Mouse (Mus musculus): ENCODE measurements around the gene Tmtc2. TPM values are rescaled to one million over a fixed set of nuclear protein-coding genes. Genes with fewer than 3 reads are reported as not detected.

Gene Tmtc2
- total RNA-seq, 2 experiments from 2014 or later, result 11.8 to 13.1 TPM

DNA sequence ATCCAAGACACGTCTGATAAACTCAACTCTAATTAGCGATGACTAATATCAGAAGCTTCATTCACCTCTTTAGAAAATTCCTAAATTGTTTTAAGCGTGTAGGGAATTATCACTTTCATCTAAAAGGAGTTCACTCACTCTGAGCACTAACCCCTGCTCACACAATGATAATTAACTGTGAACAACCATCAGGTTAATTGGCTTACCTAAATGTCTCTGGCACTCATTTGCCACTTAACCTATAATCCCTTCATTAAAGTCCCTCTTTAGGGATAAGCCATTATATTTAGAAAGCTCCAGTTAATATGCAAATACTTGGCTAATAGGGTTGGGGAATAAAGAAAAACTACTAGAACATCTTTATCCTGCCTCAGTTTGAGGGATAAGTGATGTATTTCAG is 151.1 kb downstream of the Tmtc2 start:
- DNase-seq (ENCODE audit: low spot score in 2 of 2), result no peak

DNA sequence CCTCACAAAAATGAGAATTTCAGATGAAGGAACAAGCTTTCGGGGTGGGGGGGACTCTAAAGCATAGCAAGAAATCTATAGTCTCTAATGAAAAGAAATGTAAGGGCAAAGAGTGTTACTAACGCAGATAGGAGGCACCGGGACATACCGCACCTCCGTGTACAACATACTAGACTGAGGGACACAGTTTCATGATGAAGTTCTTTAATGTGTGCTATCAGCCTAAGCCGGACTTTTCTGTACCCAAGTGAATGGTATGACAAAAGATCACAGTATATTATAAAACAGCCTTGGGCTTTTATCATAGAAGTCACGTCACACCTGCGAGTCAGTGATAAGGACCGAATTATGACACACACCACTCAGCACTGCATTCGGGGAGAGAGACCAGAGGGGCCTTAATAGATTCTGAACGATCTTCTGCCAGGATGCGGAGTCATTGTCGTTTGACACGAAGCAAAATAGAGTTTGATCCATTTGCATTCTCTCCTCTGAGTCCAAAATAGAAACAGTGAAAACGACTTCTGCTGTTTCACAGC is 156.3 kb downstream of the Tmtc2 start:
- DNase-seq (ENCODE audit: low spot score in 2 of 2), result no peak

DNA sequence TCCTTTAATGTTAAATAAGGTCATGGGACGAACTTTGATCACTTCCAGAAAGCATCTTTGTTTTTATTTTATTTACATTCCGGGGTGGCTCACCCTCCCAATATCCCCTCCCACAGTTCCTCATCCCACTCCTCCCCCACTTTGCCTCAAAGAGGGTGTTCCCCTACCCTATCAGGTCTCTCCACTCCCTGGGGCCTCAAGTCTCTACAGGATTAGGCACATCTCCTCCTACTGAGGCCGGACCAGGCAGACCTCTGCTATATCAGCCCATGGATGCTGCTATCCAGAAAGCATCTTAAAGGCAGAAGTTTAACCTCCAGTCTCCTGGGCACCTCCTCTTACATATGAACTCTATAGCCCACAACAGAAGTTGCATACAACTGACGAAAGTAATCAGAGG is 157.7 kb downstream of the Tmtc2 start:
- DNase-seq (ENCODE audit: low spot score in 2 of 2), result no peak

DNA sequence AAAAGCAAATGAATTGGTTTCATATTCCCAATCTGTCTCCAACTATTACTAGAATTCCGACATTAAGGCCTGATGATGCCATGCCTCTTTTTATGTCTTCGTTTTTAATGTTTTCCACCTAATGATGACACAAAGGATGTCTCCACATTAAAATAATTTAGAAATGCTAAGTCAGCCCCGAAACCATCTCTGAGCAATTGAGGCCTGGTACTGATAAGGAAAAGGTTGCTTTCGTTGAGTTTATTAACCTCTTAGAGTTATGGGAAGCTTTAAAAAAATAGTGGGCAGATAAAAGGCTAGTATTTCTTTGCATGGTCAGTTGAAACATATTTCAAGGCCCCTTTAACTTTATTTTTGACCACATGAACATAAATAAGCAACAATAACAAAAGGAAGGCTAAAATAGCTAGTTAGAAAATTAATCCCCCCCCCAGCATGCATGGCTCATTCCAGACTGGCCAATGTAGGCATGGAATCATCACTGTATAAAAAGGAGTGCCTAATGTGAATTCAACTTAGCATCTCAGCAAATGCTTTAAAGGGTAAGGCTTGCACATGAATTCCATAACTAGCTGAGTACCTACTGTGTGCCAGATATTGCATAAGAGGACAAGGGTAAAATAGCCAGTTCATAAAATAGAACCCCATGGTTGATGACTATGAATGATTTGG is 168.3 kb downstream of the Tmtc2 start:
- DNase-seq (ENCODE audit: low spot score in 2 of 2), result no peak

DNA sequence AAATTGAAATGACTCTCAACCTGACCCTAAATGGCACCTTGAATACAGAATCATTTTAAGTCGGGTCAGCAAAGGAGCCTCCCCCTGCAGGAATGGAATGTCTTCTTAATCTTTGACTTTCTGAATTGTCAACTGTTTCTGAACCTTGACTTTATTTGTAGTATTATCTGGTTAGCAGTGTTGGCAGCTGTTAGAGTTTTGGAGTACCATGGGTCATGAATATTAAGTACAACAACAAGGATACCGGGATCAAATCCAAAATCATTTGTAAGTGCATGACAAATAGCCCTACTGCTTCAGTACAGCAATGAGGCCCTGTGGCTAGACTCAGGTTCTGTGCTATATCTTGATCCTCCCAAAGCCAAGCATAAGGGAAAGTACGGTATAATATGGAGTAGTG is 170.3 kb downstream of the Tmtc2 start:
- no peak for DNase-seq (ENCODE audit: low spot score in 2 of 2)

DNA sequence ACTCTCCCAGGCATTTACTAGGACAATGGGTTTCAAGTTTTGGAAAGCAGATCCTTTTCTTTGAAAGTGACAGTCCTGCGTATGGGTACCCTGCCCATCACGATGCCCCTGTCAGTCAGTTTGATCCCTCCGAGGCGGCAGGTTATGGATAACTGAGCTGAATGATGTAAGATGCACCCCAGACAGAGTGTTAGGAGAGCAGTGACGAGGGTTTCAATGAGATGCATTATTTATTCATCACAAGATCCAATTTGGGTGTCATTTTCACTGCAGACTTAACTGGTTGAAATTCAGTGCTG is 171.8 kb downstream of the Tmtc2 start:
- DNase-seq (ENCODE audit: low spot score in 2 of 2), result no peak

DNA sequence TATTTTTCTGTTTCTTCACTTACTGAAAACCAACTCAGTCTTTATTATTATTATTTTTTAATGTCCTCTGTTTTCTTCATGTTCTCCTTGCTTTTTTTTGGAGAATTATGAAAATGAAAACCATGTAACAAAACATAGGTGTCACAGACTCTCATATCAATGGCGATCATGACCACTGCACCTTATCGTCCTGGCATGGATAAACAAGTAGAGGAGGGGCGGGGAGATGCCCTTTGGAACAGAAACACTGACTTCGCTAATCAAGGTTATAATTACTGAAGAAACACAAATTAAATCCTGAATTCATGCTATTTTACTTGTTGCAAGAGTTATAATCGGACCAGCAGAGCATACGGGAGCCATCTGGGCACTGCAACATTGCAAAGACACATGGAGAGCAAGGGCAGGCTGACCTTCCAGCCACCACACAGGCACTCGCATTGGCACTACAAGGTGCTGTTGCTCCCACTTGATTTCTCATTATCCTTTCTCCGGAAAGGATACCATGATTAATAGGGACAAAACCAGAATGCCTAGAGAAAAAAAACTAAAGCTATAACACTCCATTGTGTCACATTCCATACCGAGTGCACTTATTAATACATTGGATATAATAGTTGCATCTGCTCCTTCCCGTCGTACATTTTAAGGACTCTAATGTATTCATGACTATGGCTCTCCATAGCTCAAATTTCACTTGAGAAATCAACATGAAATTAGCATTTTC is 172.3 kb downstream of the Tmtc2 start:
- DNase-seq (ENCODE audit: low spot score in 2 of 2), result no peak

DNA sequence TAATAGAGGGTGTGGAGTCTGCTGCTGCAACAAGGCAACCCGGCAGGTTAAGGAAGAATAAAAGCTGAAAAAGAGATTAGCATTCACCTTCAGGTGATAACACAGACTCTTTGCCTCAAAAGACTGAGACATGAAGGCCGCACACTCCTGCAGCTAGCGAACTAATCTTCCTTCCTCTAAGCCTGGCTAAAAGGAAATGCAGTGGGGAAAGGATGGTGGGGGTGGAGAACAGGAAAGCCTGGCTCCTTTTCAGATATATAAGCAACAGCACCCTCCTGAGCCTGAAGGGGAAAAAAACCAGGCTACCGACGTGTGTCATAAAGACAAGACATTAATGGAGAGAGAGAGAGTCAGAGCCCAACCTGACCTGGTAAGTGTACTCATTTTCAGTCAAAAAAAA is 174.9 kb downstream of the Tmtc2 start:
- DNase-seq (ENCODE audit: low spot score in 2 of 2), result no peak

DNA sequence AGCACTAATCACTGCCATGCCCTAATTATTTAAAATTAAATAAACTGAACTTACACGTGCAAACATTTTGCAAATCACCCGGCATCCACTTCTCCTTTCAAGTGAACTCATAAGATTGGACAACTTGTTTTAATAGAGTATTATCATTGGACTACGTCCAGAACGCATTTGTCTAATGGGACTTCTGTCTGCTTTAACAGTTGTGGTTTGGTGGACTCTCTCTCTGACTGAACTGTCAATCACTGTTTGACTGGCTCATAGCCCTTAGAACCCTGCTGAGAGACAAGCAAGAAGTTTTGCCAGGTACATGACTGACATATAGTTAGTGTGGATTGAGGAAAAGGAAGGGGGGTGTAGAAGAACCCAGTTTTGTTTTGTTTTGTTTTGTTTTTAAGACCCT is 190.2 kb downstream of the Tmtc2 start:
- DNase-seq (ENCODE audit: low spot score in 2 of 2), result no peak

DNA sequence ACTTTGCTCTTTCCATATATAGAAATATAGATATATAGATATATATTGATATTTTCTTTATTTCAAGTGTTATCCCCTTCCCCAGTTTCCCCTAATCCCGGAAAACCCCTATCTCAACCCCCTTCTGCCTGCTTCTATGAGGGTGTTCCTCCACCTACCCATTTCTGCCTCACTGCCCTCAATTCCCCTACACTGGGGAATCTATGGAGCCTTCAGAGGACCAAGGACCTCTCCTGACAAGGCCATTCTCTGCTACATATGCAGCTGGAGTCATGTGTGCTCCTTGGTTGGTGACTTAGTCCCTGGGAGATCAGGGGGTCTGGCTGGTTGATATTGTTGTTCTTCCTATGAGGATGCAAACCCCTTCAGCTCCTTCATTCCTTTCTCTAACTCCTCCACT is 192.5 kb downstream of the Tmtc2 start:
- DNase-seq (ENCODE audit: low spot score in 2 of 2), result no peak

DNA sequence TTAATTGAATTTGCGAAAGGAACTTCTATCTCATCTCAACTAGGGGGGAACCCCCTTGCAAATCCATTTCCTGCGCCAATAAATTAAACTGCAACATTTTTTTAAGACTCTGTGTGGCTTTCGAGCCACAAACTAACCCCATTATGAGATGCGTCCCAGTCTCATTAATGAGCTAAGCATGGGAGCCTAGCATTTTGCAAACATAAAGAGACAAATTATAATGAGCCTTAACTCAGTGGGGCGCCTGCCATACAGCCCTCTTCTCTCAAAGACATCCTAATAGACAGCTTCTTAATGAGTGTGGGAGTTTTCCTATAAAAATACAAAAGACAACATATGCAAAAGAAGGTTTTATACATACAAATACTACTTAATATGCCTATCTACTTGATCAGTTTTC is 193.0 kb downstream of the Tmtc2 start:
- no peak for DNase-seq (ENCODE audit: low spot score in 2 of 2)

DNA sequence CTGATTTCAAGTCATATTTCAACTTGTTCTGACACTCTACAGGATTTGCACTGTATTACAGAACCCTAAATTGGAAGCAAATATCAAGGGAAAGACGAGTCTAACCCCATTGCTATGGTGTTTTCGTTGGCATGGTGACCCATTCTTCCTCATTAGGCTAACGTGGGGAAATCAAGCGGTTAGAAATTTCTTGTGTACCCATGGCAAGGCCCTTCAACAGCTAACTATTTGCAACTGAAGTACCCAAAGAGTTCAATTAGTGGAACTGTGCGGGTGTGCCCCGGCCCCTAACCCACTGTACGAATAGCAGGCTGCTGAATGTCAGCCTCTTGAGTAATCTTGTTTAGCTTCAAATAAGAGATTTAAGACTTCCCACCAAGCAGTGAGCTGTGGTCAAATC is 193.7 kb downstream of the Tmtc2 start:
- no peak for DNase-seq (ENCODE audit: low spot score in 2 of 2)

DNA sequence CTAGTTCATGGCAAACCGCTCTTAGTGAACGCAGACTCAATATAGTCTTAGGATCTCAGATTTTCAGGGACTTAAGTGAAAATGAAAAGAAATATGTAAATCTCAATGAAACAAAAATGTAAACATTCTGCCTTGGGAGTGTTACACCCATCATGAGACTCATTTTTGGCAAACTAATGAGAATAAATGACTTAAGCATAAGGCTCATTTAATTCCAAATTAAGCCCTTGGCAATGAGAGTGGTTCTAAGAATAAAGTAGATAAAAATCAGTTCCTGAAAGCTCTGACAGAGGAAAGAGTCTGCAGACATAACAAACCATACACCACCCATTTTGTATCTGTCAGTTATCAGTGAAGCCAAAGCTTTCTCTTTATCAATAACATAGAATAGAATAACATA is 196.5 kb downstream of the Tmtc2 start:
- no peak for DNase-seq (ENCODE audit: low spot score in 2 of 2)

DNA sequence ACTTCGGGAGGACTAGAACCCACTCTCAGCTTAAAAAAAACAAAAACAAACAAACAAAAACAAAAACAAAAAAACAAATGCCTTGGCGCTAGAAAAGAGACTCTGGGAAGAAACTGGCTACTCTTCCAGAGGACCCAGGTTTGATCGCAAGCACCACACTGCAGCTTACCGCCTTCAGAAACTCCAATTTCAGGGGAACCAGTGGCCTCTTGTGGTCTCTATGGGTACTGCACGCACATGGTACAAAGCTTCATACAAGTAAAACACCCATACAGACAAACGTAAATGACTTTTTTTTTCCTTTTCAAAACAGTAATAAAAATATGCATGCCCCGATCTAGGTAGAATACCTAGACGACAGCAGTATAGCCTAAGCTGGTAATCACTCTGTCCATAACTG is 201.0 kb downstream of the Tmtc2 start:
- no peak for DNase-seq (ENCODE audit: low spot score in 2 of 2)

DNA sequence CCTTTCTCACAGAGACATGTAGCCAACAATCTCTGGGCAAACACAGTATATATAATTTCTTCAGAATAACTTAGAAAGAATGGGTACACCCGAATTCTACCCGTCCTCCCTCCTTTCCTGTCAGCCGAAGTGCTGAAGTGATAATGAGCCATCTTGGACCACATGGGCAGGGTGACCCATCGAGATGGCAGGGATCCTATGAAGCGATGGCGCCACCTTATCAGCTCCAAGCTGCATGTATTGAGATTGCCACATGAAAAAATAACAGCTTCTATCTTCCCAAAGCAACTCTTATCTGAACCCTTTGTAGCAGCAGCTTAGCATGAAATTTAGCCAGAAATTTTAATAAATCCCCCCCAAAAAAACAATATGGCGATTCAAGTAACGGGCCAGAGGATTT is 206.0 kb downstream of the Tmtc2 start:
- no peak for DNase-seq (ENCODE audit: low spot score in 2 of 2)

DNA sequence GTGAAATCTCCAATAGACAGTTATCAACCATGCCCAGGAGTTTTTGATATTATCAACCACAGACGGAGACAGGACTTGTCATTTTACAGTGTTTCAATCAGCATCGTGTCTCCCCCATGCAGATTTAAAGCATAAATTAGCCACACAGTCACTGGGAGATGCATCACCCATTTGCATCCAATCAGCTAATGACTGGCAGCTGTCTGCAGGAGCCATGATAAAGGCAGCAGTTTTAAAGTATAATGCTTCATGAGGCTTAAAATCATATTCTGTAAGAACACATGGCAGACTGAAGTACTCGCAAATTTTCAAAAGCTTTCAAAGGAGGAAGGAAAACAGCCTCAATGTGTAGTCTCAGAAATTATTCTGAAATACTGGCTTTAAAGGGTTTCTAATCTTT is 209.8 kb downstream of the Tmtc2 start:
- DNase-seq (ENCODE audit: low spot score in 2 of 2), result no peak

DNA sequence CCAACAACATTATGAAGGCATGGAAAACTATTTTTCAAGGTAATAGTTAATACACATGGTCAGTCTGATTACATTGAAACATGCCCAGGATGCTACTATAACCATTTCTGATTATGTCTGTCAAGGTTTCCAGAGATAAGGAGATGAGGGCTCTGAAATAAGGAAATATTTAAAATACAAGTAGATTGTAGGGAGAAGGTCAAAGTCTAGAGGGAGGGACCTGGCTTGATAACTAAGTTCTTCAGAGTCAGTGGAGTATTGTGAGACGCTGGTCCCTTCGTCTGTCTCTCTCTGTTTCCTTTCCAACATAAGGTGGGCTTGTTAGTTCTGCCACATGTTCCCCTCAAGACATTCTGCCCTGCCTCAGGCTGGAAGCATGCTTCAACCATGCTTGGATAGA is 223.9 kb downstream of the Tmtc2 start:
- no peak for DNase-seq (ENCODE audit: low spot score in 2 of 2)

DNA sequence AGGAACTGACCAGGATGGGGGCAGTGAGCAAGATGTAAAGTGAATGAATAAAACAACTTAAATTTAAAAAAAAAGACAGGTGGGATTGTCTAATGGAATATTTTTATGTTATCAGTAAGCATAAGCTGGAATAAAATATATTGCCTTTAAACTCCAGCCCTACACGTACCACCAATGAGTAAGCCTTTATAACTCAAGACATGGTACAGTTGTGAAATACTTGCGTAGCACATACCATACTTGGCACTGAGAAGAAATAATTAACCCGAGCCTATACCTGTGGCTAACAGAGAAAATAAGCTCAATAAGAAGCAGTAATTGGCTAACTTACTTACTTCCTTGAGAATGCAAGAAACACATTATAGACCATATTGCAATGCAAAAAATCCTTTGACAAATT is 228.3 kb downstream of the Tmtc2 start:
- no peak for DNase-seq (ENCODE audit: low spot score in 2 of 2)

DNA sequence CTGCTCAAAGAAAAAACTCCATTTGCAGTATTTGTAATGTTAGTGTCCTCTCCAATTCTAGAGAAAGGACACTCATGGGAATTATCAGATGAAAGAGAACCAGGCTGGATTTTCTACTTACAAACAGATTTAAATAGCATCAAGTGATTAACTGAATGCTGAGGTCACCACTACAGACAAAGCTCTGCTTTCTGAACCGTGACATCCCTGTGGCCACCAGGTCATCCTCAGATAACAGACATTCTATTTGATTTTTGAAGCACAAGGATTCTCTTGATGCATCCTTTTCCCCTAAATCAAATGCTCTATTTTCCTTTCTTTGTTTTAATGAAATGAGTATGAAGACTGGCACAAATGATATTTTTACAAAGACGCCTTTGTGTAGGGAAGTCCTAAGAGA is 241.4 kb downstream of the Tmtc2 start:
- no peak for DNase-seq (ENCODE audit: low spot score in 2 of 2)

DNA sequence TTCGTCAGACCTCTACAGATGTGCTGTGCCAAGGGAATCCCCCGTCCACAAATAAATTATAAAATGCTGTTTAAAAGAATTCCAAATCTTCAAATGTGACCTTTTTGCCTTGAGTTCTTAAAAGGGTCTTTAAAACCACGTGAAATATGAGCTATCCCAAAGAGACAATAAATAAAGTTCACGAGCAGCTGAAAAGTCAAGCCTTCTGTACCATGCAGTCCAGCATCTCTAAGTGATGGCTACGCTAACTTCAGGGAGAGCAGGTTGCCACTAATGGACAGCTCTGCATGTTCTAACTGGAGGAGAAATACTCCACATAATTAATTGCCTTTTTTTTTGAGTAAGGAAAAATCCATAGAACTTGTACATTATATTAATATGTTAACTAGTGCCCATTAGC is 243.9 kb downstream of the Tmtc2 start:
- DNase-seq (ENCODE audit: low spot score in 2 of 2), result no peak

DNA sequence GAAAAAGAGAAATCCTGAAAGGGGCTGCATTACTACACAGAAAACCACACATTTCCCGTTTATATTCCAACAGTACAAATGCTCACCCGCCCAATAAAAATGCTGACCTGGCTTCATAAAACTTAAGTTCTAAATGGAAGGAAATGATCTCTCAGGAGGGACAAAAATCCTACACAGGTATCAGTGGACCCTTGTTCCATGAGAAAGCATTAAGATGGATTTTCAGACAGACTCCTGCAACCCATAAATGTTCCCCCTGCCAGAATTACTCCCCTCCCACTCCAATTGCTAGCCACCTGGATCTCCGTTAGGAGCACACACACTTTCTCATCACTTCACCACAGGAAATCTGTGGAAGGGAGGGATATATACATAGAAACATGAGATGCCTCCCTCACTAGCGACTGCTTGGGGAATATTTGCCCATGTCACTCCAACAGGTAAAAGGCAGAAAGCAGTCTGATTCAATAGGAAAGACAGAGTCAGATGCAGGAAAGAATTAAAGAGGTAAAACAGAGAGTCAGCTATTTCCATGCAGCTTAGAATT is 250.5 kb downstream of the Tmtc2 start:
- no peak for DNase-seq (ENCODE audit: low spot score in 2 of 2)

DNA sequence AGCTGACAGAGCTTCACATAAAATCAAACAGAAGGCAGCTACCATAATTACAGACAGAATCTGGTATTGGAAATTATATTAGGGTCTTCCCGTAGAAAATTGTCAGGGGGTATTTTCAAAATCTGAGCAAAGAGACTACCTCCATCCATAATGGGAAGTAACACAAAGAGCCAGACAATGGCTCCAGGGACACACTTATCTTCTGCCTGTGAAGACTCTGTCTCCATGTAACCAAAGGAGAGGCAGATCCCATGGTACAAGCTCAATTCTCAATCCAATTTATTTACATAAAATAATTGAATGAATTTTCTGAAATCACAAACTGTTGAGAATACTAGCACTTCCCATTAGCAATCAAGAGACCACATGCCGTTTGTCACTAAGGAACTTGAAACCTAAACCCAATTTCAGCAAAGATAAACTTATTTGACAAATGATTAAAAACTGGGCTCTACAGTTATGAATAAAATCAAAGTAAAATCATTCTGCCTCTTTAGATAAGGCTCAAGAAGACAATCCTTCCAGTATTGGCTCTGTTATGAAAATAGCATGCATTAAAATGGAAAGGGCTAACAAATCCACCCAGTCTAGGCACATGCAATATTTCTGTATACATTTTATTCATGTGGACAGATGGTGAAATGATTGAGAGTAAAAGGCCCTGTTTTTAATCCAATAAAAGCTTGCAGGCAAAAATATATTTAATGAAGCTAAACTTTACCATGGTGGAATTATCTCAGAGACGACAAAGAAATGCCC is 254.8 kb downstream of the Tmtc2 start:
- no peak for DNase-seq (ENCODE audit: low spot score in 2 of 2)

Measured in adrenal gland, postnatal 4 days (tissue).